Mouse (Mus musculus): ENCODE results near the gene Lmbr1l.
"Not testable (repeated sequence)": the region's sequence is repeated elsewhere in the genome, so short reads cannot be mapped to it uniquely, and the experiment has no call there.

Gene Lmbr1l

GRCm38 (mm10) chr15:98917538-98918498, at the start of gene Lmbr1l:
Gene Lmbr1l (minus strand): TSS chr15:98918231.
- in situ Hi-C loops (cut with MboI), result no loop called here

- in situ Hi-C loops (cut with MboI), result no loop called here
Measured at GRCm38 (mm10) chr15:98959531-98959930, 41.5 kb upstream of the Lmbr1l start.

DNA sequence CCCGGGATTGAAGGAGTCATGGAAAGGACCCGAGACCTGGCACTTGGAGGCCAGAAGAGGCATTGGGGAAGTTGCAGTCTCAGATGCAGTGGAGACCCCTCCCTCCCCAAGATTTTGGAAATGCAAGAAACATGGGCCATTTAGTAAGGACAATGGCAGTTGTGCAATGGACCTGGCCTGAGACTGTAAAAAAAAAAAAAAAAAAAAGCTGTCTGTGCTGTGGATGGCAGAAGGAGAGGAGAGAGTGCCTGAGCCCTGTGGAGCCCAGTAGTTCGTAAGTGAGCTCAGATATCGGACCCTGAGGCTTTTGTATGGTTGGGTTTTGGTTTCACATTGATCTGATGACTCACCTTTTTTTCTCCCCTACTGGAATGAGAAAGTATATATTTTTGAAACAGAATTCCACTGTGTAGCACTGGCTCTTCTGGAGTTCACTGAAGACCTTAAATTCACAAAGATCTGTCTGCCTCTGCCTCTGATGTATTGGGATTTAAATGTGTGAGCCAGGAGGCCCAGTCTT, 40.9 kb upstream of the Lmbr1l start:
- in situ Hi-C loops (cut with MboI), result no loop called here

DNA sequence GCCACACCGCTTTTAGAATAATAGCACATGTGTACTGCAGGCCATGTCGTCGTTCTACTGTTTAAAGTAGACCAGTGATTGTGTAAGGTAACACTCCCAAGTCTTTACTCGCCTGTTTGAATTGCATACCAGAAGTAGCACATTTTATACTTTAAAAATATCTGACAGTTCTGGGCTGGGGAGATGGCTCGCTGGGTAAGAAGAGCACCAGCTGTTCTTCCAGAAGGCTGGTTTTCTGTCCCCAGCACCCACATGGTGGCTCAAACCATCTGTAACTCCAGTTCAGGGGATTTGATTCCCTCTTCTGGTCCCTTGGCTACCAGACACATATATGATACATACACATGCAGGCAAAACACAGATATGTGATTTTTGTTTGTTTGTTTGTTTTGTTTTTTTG, 39.4 kb upstream of the Lmbr1l start:
- in situ Hi-C loops (cut with MboI), result no loop called here

GRCm38 (mm10) chr15:98956000-98956399, 38.0 kb upstream of the Lmbr1l start:
- in situ Hi-C loops (cut with MboI), result no loop called here

- in situ Hi-C loops (cut with MboI), result no loop called here
Measured at GRCm38 (mm10) chr15:98955324-98955723, 37.3 kb upstream of the Lmbr1l start.

- in situ Hi-C loops (cut with MboI), result no loop called here
Measured at GRCm38 (mm10) chr15:98954425-98955253, 36.6 kb upstream of the Lmbr1l start.

GRCm38 (mm10) chr15:98953401-98954356, 35.6 kb upstream of the Lmbr1l start, which contains the start of the genes Gm49450 and Tuba1a:
Gene Gm49450 (minus strand): TSS chr15:98953551.
Gene Tuba1a (minus strand): TSS chr15:98953703.
- in situ Hi-C loops (cut with MboI), result no loop called here

DNA sequence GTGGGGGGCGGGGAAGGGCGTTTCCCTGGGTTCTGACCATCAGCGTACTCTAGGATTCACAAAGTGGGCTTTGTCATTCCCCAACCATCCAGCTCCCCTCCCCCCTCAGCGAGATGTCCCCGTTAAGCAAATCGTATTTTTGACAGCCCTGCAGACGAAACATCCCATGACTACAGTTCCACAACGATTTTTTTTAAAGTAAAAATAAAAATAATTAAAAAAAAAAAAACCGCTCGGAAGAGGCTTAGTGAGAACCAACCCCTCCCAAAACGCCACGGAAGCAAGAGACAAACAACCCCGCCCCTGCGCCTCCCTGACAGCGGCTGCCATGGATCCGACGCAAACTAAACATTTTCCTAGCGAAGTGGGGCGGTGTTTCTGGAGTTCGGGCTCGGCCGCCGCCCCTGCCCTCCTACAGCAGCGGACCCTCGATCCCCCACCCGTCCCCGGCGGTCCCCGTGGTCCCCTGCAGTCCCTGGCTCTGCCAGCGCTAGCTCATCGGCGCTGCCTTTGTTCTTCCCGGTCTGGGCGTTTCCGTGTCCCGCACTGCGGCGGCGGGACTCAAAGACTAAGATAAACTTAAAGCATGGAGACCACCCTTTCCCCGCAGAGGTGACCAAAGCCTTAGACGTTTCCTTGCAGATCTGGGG, 34.8 kb upstream of the Lmbr1l start:
- in situ Hi-C loops (cut with MboI), result no loop called here

DNA sequence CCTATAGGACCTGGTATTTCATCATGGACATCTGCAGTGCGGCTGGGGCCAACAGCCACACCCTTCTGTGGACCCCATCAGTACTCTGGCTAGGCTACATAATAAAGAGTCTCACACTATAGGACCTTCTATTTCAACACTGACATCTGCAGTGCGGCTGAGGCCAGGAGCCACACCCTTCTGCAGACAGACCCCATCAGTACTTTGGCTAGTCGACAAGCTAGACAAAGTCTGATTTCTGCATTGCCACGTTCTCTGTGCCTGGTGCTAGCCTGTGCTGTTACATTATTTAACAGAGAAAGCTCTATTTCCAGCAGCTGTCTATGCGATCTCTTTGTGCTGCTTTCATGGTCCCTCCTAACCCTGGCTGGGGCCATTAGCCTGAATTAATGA, 34.0 kb upstream of the Lmbr1l start:
- in situ Hi-C loops (cut with MboI), result no loop called here

DNA sequence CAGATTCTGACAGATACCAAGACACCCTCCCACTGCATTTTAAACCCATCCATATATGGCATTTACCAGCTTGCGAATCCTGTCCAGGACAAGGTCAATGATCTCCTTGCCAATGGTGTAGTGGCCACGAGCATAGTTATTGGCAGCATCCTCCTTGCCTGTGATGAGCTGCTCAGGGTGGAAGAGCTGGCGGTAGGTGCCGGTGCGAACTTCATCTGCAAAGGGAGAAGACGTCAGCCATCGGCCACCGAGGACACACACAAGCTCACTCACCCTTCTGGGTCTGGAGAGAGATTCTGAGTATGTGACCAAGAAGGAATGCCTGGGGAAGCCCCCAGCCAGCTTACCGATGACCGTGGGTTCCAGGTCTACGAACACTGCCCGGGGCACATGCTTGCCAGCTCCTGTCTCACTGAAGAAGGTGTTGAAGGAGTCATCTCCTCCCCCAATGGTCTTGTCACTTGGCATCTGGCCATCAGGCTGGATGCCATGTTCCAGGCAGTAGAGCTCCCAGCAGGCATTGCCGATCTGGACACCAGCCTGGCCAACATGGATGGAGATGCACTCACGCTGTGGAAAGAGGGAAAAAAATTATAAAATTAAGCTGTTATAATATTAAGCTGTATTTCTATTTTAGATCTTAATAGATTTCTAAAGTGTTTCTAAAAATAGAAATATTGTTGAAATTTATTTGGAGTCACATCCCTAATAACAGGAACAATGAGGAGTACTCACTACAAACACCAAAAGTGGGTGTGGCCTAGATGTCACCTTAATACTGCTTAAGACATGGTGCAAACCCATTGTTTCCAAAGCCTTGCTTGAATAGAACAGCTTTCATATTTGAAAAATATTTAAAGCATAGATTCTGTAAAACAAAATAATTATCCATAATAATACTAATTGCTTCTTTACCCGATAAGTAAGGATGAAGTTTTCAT, 33.4 kb upstream of the Lmbr1l start:
- in situ Hi-C loops (cut with MboI), result not testable (repeated sequence)

DNA sequence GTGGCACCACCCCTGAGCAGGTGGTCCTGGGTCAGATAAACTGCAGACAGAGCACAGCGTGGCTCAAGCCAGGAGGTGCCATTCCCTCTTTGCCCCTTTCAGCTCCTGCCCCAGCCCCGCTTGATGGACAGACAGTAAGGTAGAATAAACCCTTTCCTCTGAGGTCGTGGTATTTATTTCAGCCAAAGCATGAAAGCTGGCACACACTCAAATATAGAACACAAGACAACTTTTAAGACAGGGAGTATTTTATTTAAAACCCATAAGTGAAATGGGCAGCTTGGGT, 31.5 kb upstream of the Lmbr1l start:
- in situ Hi-C loops (cut with MboI), result no loop called here

GRCm38 (mm10) chr15:98948857-98949606, 31.0 kb upstream of the Lmbr1l start:
- in situ Hi-C loops (cut with MboI), result no loop called here

- in situ Hi-C loops (cut with MboI), result no loop called here
Measured at GRCm38 (mm10) chr15:98948382-98948781, 30.4 kb upstream of the Lmbr1l start.

- in situ Hi-C loops (cut with MboI), result no loop called here
Measured at GRCm38 (mm10) chr15:98947884-98948283, 29.9 kb upstream of the Lmbr1l start.

- in situ Hi-C loops (cut with MboI), result no loop called here
Measured at GRCm38 (mm10) chr15:98943133-98943532, 25.1 kb upstream of the Lmbr1l start.

GRCm38 (mm10) chr15:98942081-98942480, 24.1 kb upstream of the Lmbr1l start:
- in situ Hi-C loops (cut with MboI), result no loop called here

GRCm38 (mm10) chr15:98941539-98941938, 23.5 kb upstream of the Lmbr1l start:
- in situ Hi-C loops (cut with MboI), result no loop called here

DNA sequence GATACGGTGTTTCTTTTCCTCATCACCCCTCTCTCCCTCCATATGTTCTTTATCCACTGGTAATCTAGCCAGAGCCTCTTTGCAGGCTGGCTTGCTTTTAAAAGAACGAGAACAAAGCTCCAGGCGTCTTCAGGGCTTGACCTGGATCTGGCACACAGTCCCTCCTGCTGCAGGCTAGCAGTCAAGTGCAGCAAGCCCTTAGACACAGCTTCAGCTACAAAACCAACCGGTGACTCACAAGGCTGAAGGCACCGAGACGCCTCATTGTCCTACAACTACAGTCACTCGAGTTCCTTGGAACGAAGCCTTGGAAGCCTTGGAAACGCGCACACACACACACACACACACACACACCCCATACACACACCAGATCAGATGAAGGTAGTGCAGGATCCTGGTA, 22.8 kb upstream of the Lmbr1l start:
- in situ Hi-C loops (cut with MboI), result no loop called here
